Mouse (Mus musculus): ENCODE measurements around the gene Ccdc17. TPM values are rescaled to one million over a fixed set of nuclear protein-coding genes. Genes with fewer than 3 reads are reported as not detected.

Ccdc17 gene
- total RNA-seq (2015): 2.7 and 3.3 TPM in 2 replicates
- 2.6 and 4.3 TPM in 2 replicates for total RNA-seq (2017)

GRCm38 (mm10) chr4:116596379-116596778, at the start of gene Ccdc17:
Ccdc17 (plus strand) TSS chr4:116596654.
- ATAC-seq (ENCODE audit: poor library complexity, severe bottlenecking): no peak

GRCm38 (mm10) chr4:116550432-116550831, 46.0 kb upstream of the Ccdc17 start:
- no peak for ATAC-seq (ENCODE audit: poor library complexity, severe bottlenecking)

GRCm38 (mm10) chr4:116553035-116553434, 43.4 kb upstream of the Ccdc17 start:
- no peak for ATAC-seq (ENCODE audit: poor library complexity, severe bottlenecking)

GRCm38 (mm10) chr4:116555413-116556300, 40.8 kb upstream of the Ccdc17 start, which contains the start of gene Tmem69:
Tmem69 (minus strand) TSS chr4:116555936.
- 0 out of 2 replicates have a peak, but pooled peaks have one; percentile 5 for ATAC-seq (ENCODE audit: poor library complexity, severe bottlenecking)

- ATAC-seq (ENCODE audit: poor library complexity, severe bottlenecking): peak; percentile 79
Observed at GRCm38 (mm10) chr4:116556561-116557305, 39.7 kb upstream of the Ccdc17 start.

- peak; percentile 81 for ATAC-seq (ENCODE audit: poor library complexity, severe bottlenecking)
Observed at GRCm38 (mm10) chr4:116557306-116558121, 38.9 kb upstream of the Ccdc17 start, which contains the start of gene Gpbp1l1. Gpbp1l1 (plus strand) TSS chr4:116557658.

GRCm38 (mm10) chr4:116558151-116558882, 38.1 kb upstream of the Ccdc17 start:
- ATAC-seq (ENCODE audit: poor library complexity, severe bottlenecking): no peak

GRCm38 (mm10) chr4:116595793-116596192, 661 bp upstream of the Ccdc17 start:
- ATAC-seq (ENCODE audit: poor library complexity, severe bottlenecking): no peak

GRCm38 (mm10) chr4:116596978-116597881, 776 bp downstream of the Ccdc17 start:
- ATAC-seq (ENCODE audit: poor library complexity, severe bottlenecking): peak; percentile 96

- no peak for ATAC-seq (ENCODE audit: poor library complexity, severe bottlenecking)
Observed at GRCm38 (mm10) chr4:116612621-116613020, 16.2 kb downstream of the Ccdc17 start.

GRCm38 (mm10) chr4:116615237-116615636, 18.8 kb downstream of the Ccdc17 start:
- ATAC-seq (ENCODE audit: poor library complexity, severe bottlenecking): no peak

GRCm38 (mm10) chr4:116624831-116625230, 28.4 kb downstream of the Ccdc17 start:
- no peak for ATAC-seq (ENCODE audit: poor library complexity, severe bottlenecking)

GRCm38 (mm10) chr4:116626658-116627358, 30.4 kb downstream of the Ccdc17 start:
- ATAC-seq (ENCODE audit: poor library complexity, severe bottlenecking): peak; percentile 65

- ATAC-seq (ENCODE audit: poor library complexity, severe bottlenecking): peak; percentile 84
Observed at GRCm38 (mm10) chr4:116627359-116627716, 30.9 kb downstream of the Ccdc17 start.

- ATAC-seq (ENCODE audit: poor library complexity, severe bottlenecking): peak; percentile 87
Observed at GRCm38 (mm10) chr4:116627722-116628662, 31.5 kb downstream of the Ccdc17 start, which contains the start of gene Nasp. Nasp (minus strand) TSS chr4:116627941.

- ATAC-seq (ENCODE audit: poor library complexity, severe bottlenecking): no peak
Observed at GRCm38 (mm10) chr4:116635197-116635596, 38.7 kb downstream of the Ccdc17 start.

GRCm38 (mm10) chr4:116638821-116639220, 42.4 kb downstream of the Ccdc17 start:
- ATAC-seq (ENCODE audit: poor library complexity, severe bottlenecking): no peak
